Mouse (Mus musculus) liver, embryonic 14.5 days (tissue): ENCODE results near the gene Icam5. TPM values are rescaled to one million over a fixed set of nuclear protein-coding genes. Genes with fewer than 3 reads are reported as not detected.
A peak's percentile ranks its signal among the peaks of the same experiment; 100 is the strongest.

Experiments
- ATAC-seq: fragments of 200-750 bp; cut with Nextera tagmentation; 2 replicates; pipeline ENCODE4 v1.8.0; 2017; ENCODE audit warnings: moderate number of reproducible peaks, mild to moderate bottlenecking, moderate library complexity; ENCODE audit not compliant: insufficient read depth
- DNase-seq, 3 experiments: peaks; one replicate each; pipeline ENCODE4 v3.0.0-alpha.2; 2012 to 2013; ENCODE audit warnings: low read depth in 3 of 3, low spot score in 3 of 3
- H3K27ac ChIP-seq: fragments of 300-500 bp; sonication (generic); 2 replicates; pipeline ENCODE4 v1.5.1; 2014; ENCODE audit warnings: moderate library complexity, mild to moderate bottlenecking, control low read depth, inconsistent platforms
- H3K27me3 ChIP-seq: fragments of 300-500 bp; sonication (generic); 2 replicates; pipeline ENCODE4 v1.6.1; 2014; ENCODE audit warnings: mild to moderate bottlenecking, low read length, moderate library complexity; ENCODE audit not compliant: control insufficient read depth, insufficient read depth
- H3K36me3 ChIP-seq: fragments of 300-500 bp; sonication (generic); replicated peaks from 2 replicates; pipeline ENCODE4 v1.6.1; 2014; ENCODE audit warnings: low read depth; ENCODE audit not compliant: control insufficient read depth, insufficient read depth
- H3K4me1 ChIP-seq, 2 experiments: fragments of 200-500 bp in 1 of 2; fragments of 300-500 bp in 1 of 2; sonication (generic) in 1 of 2; replicated peaks; 2 replicates each; pipeline ENCODE4 v1.6.1; 2012 to 2014; ENCODE audit warnings: antibody characterized with exemption in 1 of 2, inconsistent platforms in 1 of 2, low read length in 1 of 2; ENCODE audit not compliant: control insufficient read depth in 2 of 2, insufficient read depth in 2 of 2
- H3K4me2 ChIP-seq: fragments of 300-500 bp; sonication (generic); 2 replicates; pipeline ENCODE4 v1.6.1; 2014; ENCODE audit warnings: low read depth, mild to moderate bottlenecking, control low read depth, moderate library complexity
- H3K4me3 ChIP-seq, 2 experiments: fragments of 200-500 bp in 1 of 2; fragments of 300-500 bp in 1 of 2; sonication (generic) in 1 of 2; 2 replicates each; pipeline ENCODE4 v1.5.1; 2012 to 2014; ENCODE audit warnings: low read depth in 2 of 2, low read length in 2 of 2, mild to moderate bottlenecking in 2 of 2, control low read depth in 1 of 2, inconsistent platforms in 1 of 2, moderate library complexity in 1 of 2; ENCODE audit not compliant: insufficient read depth in 1 of 2
- H3K9ac ChIP-seq: fragments of 300-500 bp; sonication (generic); replicated peaks from 2 replicates; pipeline ENCODE4 v1.6.1; 2014; ENCODE audit warnings: mild to moderate bottlenecking, control low read depth, moderate library complexity
- H3K9me3 ChIP-seq: fragments of 300-500 bp; sonication (generic); 2 replicates; pipeline ENCODE4 v1.6.1; 2016; ENCODE audit warnings: low read length, mixed read lengths; ENCODE audit not compliant: control insufficient read depth
- CTCF ChIP-seq: IDR thresholded peaks from 2 replicates; pipeline ENCODE4 v1.5.1; 2016; ENCODE audit warnings: antibody characterized with exemption, low read depth, control low read depth
- EP300 ChIP-seq: IDR thresholded peaks from 2 replicates; pipeline ENCODE4 v1.6.1; 2016; ENCODE audit warnings: antibody characterized with exemption, low read depth
- WGBS: fragments of 180-500 bp; shearing (Covaris S2); extraction: QIAGEN DNeasy Blood & Tissue Kit; methylation state at CpG from one replicate; pipeline ENCODE4 v1.1.7; 2014; ENCODE audit not compliant: insufficient replicate concordance; 5-methylcytosine and 5-hydroxymethylcytosine counted together
- polyA plus RNA-seq, 2 experiments: library from polyadenylated mRNA; depleted of rRNA in 1 of 2; stranded (reverse) in 1 of 2; unstranded in 1 of 2; fragments of >200 nt; fragmentation: Nextera tagmentation in 1 of 2; extraction: Ambion mirVana in 1 of 2; gene quantifications; 2 replicates each; pipeline versions ENCODE4 v1.2.1 to v1.2.3; 2012 to 2014

Icam5 gene
- polyA plus RNA-seq, 2 experiments: 0.28 to 0.87 TPM

- H3K9me3 ChIP-seq: no peaks in the 10 kb centered on the region
- DNase-seq (no peak), ATAC-seq (peak; percentile 6; the same call in 1 of the 2 replicates)
- H3K4me1 ChIP-seq: peaks cover 30 to 32% of the 10 kb centered on the region in 2 experiments
- TF ChIP-seq EP300: no peak
- TF ChIP-seq CTCF: no peak
- H3K36me3 ChIP-seq: no peaks in the 10 kb centered on the region
- H3K4me2 ChIP-seq: peak overlapping the region; percentile 100
- peak overlapping the region; percentile 67 to 87 for H3K4me3 ChIP-seq
- H3K9ac ChIP-seq: peak overlapping the region; percentile 95
- peak overlapping the region; percentile 91 for H3K27ac ChIP-seq
- H3K27me3 ChIP-seq: peaks cover 32% of the 10 kb centered on the region
- 9% methylated on average over 22 of the region's 22 CpGs for WGBS
These were observed 1.7 kb upstream of the Icam5 start for GRCm38 (mm10) chr9:21030055-21030600.

GRCm38 (mm10) chr9:21030781-21031250 is 1.1 kb upstream of the Icam5 start:
- H3K27ac ChIP-seq: peak overlapping the region; percentile 91
- H3K4me2 ChIP-seq: peak overlapping the region; percentile 100
- DNase-seq: peak; percentile 93 to 97 (median 94)
- H3K9ac ChIP-seq: peak overlapping the region; percentile 95
- peak overlapping the region; percentile 67 to 87 for H3K4me3 ChIP-seq
- no peaks in the 10 kb centered on the region for H3K36me3 ChIP-seq
- no peaks in the 10 kb centered on the region for H3K9me3 ChIP-seq
- peak; percentile 70 for ATAC-seq
- whole genome bisulfite sequencing: under 1% methylated on average over 13 of the region's 13 CpGs
- H3K4me1 ChIP-seq: peaks cover 30 to 32% of the 10 kb centered on the region in 2 experiments
- H3K27me3 ChIP-seq: peaks cover 39% of the 10 kb centered on the region
- TF ChIP-seq CTCF (peak; percentile 86), EP300 (0 out of 2 replicates have a peak, but pooled peaks have one; percentile 8)

GRCm38 (mm10) chr9:21031251-21031895 is 500 bp upstream of the Icam5 start:
- Histone ChIP-seq H3K27me3 (peaks cover 45% of the 10 kb centered on the region), H3K9ac (peak overlapping the region; percentile 65), H3K36me3 (no peaks in the 10 kb centered on the region), H3K4me2 (peak overlapping the region; percentile 100), H3K27ac (peak overlapping the region; percentile 88), H3K9me3 (no peaks in the 10 kb centered on the region), H3K4me3 (peak overlapping the region; percentile 67 to 79), H3K4me1 (peaks cover 30 to 32% of the 10 kb centered on the region in 2 experiments)
- under 1% methylated on average over 36 of the region's 36 CpGs for WGBS
- TF ChIP-seq EP300: no peak
- no peak for TF ChIP-seq CTCF
- no peak for ATAC-seq
- DNase-seq: peak in 1 of 3 experiments; percentile 44

- no peak overlapping the region for H3K27ac ChIP-seq
- peak overlapping the region; percentile 49 to 67 for H3K4me3 ChIP-seq
- no peak overlapping the region for H3K9ac ChIP-seq
- no peak for DNase-seq
- H3K36me3 ChIP-seq: no peaks in the 10 kb centered on the region
- ATAC-seq: no peak
- WGBS: 4% methylated on average over 7 of the region's 7 CpGs
- TF ChIP-seq CTCF (no peak), EP300 (no peak)
- H3K4me1 ChIP-seq: peaks cover 28 to 32% of the 10 kb centered on the region in 2 experiments
- H3K27me3 ChIP-seq: peaks cover 56% of the 10 kb centered on the region
- peak overlapping the region; percentile 100 for H3K4me2 ChIP-seq
- H3K9me3 ChIP-seq: no peaks in the 10 kb centered on the region
These were observed 618 bp downstream of the Icam5 start for GRCm38 (mm10) chr9:21032491-21032890.

GRCm38 (mm10) chr9:21033136-21033535 is 1.3 kb downstream of the Icam5 start:
- Histone ChIP-seq H3K4me3 (peak overlapping the region; percentile 49 to 67), H3K27ac (no peak overlapping the region), H3K4me1 (peaks cover 23 to 26% of the 10 kb centered on the region in 2 experiments), H3K27me3 (peaks cover 62% of the 10 kb centered on the region), H3K4me2 (peak overlapping the region; percentile 100), H3K9me3 (no peaks in the 10 kb centered on the region), H3K9ac (peak overlapping the region; percentile 50), H3K36me3 (no peaks in the 10 kb centered on the region)
- WGBS: under 1% methylated on average over 34 of the region's 34 CpGs
- peak; percentile 25 for ATAC-seq
- peak; percentile 79 to 87 (median 80) for DNase-seq
- TF ChIP-seq CTCF: no peak
- no peak for TF ChIP-seq EP300
